Mouse (Mus musculus): ENCODE measurements around the gene Exoc6b.

Gene Exoc6b

GRCm38 (mm10) chr6:84726876-84727275 is 342.4 kb downstream of the Exoc6b start:
- DNase-seq (ENCODE audit: low read depth, low spot score) = no peak

- no peak for DNase-seq (ENCODE audit: low read depth, low spot score)
These were observed 356.1 kb downstream of the Exoc6b start for GRCm38 (mm10) chr6:84713171-84713570.

GRCm38 (mm10) chr6:84710831-84711230 is 358.5 kb downstream of the Exoc6b start:
- DNase-seq (ENCODE audit: low read depth, low spot score) = no peak

GRCm38 (mm10) chr6:84708631-84709030 is 360.7 kb downstream of the Exoc6b start:
- DNase-seq (ENCODE audit: low read depth, low spot score) = no peak

GRCm38 (mm10) chr6:84699579-84699978 is 369.7 kb downstream of the Exoc6b start:
- DNase-seq (ENCODE audit: low read depth, low spot score) = no peak

- no peak for DNase-seq (ENCODE audit: low read depth, low spot score)
These were observed 371.0 kb downstream of the Exoc6b start for GRCm38 (mm10) chr6:84698288-84698673.

- DNase-seq (ENCODE audit: low read depth, low spot score) = peak; percentile 57
These were observed 371.6 kb downstream of the Exoc6b start for GRCm38 (mm10) chr6:84697474-84698287.

- DNase-seq (ENCODE audit: low read depth, low spot score) = no peak
These were observed 375.5 kb downstream of the Exoc6b start for GRCm38 (mm10) chr6:84693844-84694243.

GRCm38 (mm10) chr6:84693204-84693603 is 376.1 kb downstream of the Exoc6b start:
- no peak for DNase-seq (ENCODE audit: low read depth, low spot score)

GRCm38 (mm10) chr6:84691907-84692306 is 377.4 kb downstream of the Exoc6b start:
- no peak for DNase-seq (ENCODE audit: low read depth, low spot score)

- no peak for DNase-seq (ENCODE audit: low read depth, low spot score)
These were observed 391.5 kb downstream of the Exoc6b start for GRCm38 (mm10) chr6:84677770-84678169.

GRCm38 (mm10) chr6:84674936-84675335 is 394.4 kb downstream of the Exoc6b start:
- no peak for DNase-seq (ENCODE audit: low read depth, low spot score)

- no peak for DNase-seq (ENCODE audit: low read depth, low spot score)
These were observed 395.2 kb downstream of the Exoc6b start for GRCm38 (mm10) chr6:84674136-84674535.

GRCm38 (mm10) chr6:84661451-84662112 is 407.7 kb downstream of the Exoc6b start:
- DNase-seq (ENCODE audit: low read depth, low spot score) = no peak

GRCm38 (mm10) chr6:84660982-84661381 is 408.3 kb downstream of the Exoc6b start:
- DNase-seq (ENCODE audit: low read depth, low spot score) = no peak

GRCm38 (mm10) chr6:84657091-84657490 is 412.2 kb downstream of the Exoc6b start:
- DNase-seq (ENCODE audit: low read depth, low spot score) = no peak

- no peak for DNase-seq (ENCODE audit: low read depth, low spot score)
These were observed 412.6 kb downstream of the Exoc6b start for GRCm38 (mm10) chr6:84656680-84657079.

- DNase-seq (ENCODE audit: low read depth, low spot score) = no peak
These were observed 417.4 kb downstream of the Exoc6b start for GRCm38 (mm10) chr6:84651902-84652301.

GRCm38 (mm10) chr6:84647197-84647596 is 422.1 kb downstream of the Exoc6b start:
- no peak for DNase-seq (ENCODE audit: low read depth, low spot score)

GRCm38 (mm10) chr6:84646696-84647095 is 422.6 kb downstream of the Exoc6b start:
- no peak for DNase-seq (ENCODE audit: low read depth, low spot score)

GRCm38 (mm10) chr6:84641062-84641431 is 428.3 kb downstream of the Exoc6b start:
- no peak for DNase-seq (ENCODE audit: low read depth, low spot score)

GRCm38 (mm10) chr6:84640324-84641061 is 428.8 kb downstream of the Exoc6b start:
- no peak for DNase-seq (ENCODE audit: low read depth, low spot score)

Measured in skeletal muscle tissue, adult 2 months (tissue).